Mouse (Mus musculus) hindbrain, embryonic 13.5 days (tissue): ENCODE measurements around the gene Nufip2. TPM values are rescaled to one million over a fixed set of nuclear protein-coding genes. Genes with fewer than 3 reads are reported as not detected.

Source experiments
- ATAC-seq: fragments of 200-750 bp; cut with Nextera tagmentation; 2 replicates; pipeline ENCODE4 v1.8.0; 2017; ENCODE audit warnings: moderate TSS enrichment; ENCODE audit not compliant: low FRiP score
- H3K27ac ChIP-seq: fragments of 300-500 bp; sonication (generic); 2 replicates; pipeline ENCODE4 v1.5.1; 2015; ENCODE audit warnings: inconsistent platforms, mild to moderate bottlenecking, moderate library complexity
- H3K27me3 ChIP-seq: fragments of 300-500 bp; sonication (generic); 2 replicates; pipeline ENCODE4 v1.6.1; 2015; ENCODE audit warnings: mild to moderate bottlenecking, inconsistent platforms
- H3K36me3 ChIP-seq: fragments of 300-500 bp; sonication (generic); 2 replicates; pipeline ENCODE4 v1.6.1; 2015; ENCODE audit warnings: mild to moderate bottlenecking, inconsistent platforms
- H3K4me1 ChIP-seq: fragments of 300-500 bp; sonication (generic); replicated peaks from 2 replicates; pipeline ENCODE4 v1.6.1; 2015; ENCODE audit warnings: inconsistent platforms
- H3K4me2 ChIP-seq: fragments of 300-500 bp; sonication (generic); 2 replicates; pipeline ENCODE4 v1.6.1; 2015; ENCODE audit warnings: inconsistent platforms, mild to moderate bottlenecking, moderate library complexity
- H3K4me3 ChIP-seq: fragments of 300-500 bp; sonication (generic); 2 replicates; pipeline ENCODE4 v1.5.1; 2015; ENCODE audit warnings: mild to moderate bottlenecking, inconsistent platforms
- H3K9ac ChIP-seq: fragments of 300-500 bp; sonication (generic); 2 replicates; pipeline ENCODE4 v1.6.1; 2015; ENCODE audit warnings: mild to moderate bottlenecking, inconsistent platforms
- H3K9me3 ChIP-seq: fragments of 300-500 bp; sonication (generic); 2 replicates; pipeline ENCODE4 v1.6.1; 2016; ENCODE audit warnings: inconsistent platforms
- WGBS: fragments of 180-500 bp; shearing (Covaris S2); methylation state at CpG from one replicate; pipeline ENCODE4 v1.1.7; 2015; 5-methylcytosine and 5-hydroxymethylcytosine counted together
- polyA plus RNA-seq: library from polyadenylated mRNA; unstranded; fragments of >200 nt; fragmentation: Nextera tagmentation; extraction: Ambion mirVana; gene quantifications from 2 replicates; pipeline ENCODE4 v1.2.1, GENCODE M21; 2015

Nufip2 gene
- polyA plus RNA-seq, 1 experiment from 2014 or later, result 4.6 TPM

- H3K27ac ChIP-seq, result peak overlapping the region; percentile 68
- no peak overlapping the region for H3K9ac ChIP-seq
- H3K4me3 ChIP-seq, result no peak overlapping the region
- H3K4me2 ChIP-seq, result no peak overlapping the region
- H3K36me3 ChIP-seq, result no peaks in the 10 kb centered on the region
- H3K27me3 ChIP-seq, result no peaks in the 10 kb centered on the region
- H3K4me1 ChIP-seq, result peaks cover 54% of the 10 kb centered on the region
- no peaks in the 10 kb centered on the region for H3K9me3 ChIP-seq
- no peak for ATAC-seq
- WGBS, result 37% methylated on average over 9 of the region's 9 CpGs
Observed at GRCm38 (mm10) chr11:77790286-77790685, 104.3 kb downstream of the Nufip2 start.

- Histone ChIP-seq H3K36me3 (no peaks in the 10 kb centered on the region), H3K4me2 (no peak overlapping the region), H3K4me3 (no peak overlapping the region), H3K27me3 (no peaks in the 10 kb centered on the region), H3K9ac (peak overlapping the region; percentile 60), H3K27ac (peak overlapping the region; percentile 68), H3K4me1 (peaks cover 44% of the 10 kb centered on the region), H3K9me3 (no peaks in the 10 kb centered on the region)
- 0 out of 2 replicates have a peak, but pooled peaks have one; percentile 31 for ATAC-seq
- WGBS, result 31% methylated on average over 8 of the region's 8 CpGs
Observed at GRCm38 (mm10) chr11:77791241-77791727, 105.3 kb downstream of the Nufip2 start.

Other genes with a start within 250 kb of the Nufip2 start
- gene Coro6, start 223.7 kb upstream of the Nufip2 start, polyA plus RNA-seq, result 0.12 and 0.19 TPM in 2 replicates
- 29.4 and 31.0 TPM in 2 replicates for gene Ankrd13b, start 196.5 kb upstream of the Nufip2 start, polyA plus RNA-seq
- gene Git1, start 192.6 kb upstream of the Nufip2 start, polyA plus RNA-seq, result 14.3 and 15.1 TPM in 2 replicates
- gene Abhd15, start 171.0 kb upstream of the Nufip2 start, polyA plus RNA-seq, result 1.9 and 3.3 TPM in 2 replicates
- 14.9 and 15.5 TPM in 2 replicates for gene Trp53i13, start 170.2 kb upstream of the Nufip2 start, polyA plus RNA-seq
- not detected in 2 replicates for gene Gm10392, start 167.0 kb upstream of the Nufip2 start, polyA plus RNA-seq
- 23.2 and 23.7 TPM in 2 replicates for gene Taok1, start 78.3 kb upstream of the Nufip2 start, polyA plus RNA-seq
- 1.2 and 1.6 TPM in 2 replicates for gene Cryba1, start 39.1 kb downstream of the Nufip2 start, polyA plus RNA-seq
- gene Myo18a, start 77.1 kb downstream of the Nufip2 start, polyA plus RNA-seq, result 45.4 and 54.0 TPM in 2 replicates
- gene Gm10277, start 101.6 kb downstream of the Nufip2 start, polyA plus RNA-seq, result 2.0 and 2.7 TPM in 2 replicates
- gene Pipox, start 207.9 kb downstream of the Nufip2 start, polyA plus RNA-seq, result 4.2 and 6.6 TPM in 2 replicates
- gene Sez6, start 244.6 kb downstream of the Nufip2 start, polyA plus RNA-seq, result 112 and 121 TPM in 2 replicates